Mouse (Mus musculus) G1E (cell line): ENCODE data around the gene Wfdc17.

Source experiments
- CTCF ChIP-seq: IDR thresholded peaks from 2 replicates; pipeline ENCODE4 v1.5.1; 2012; ENCODE audit warnings: low read depth, low read length, inconsistent platforms, mixed read lengths
- GATA1 ChIP-seq: IDR thresholded peaks from 2 replicates; pipeline ENCODE4 v1.6.1; 2012; ENCODE audit warnings: borderline replicate concordance, low read length, inconsistent platforms, mixed read lengths
- GATA2 ChIP-seq: IDR thresholded peaks from 2 replicates; pipeline ENCODE4 v1.6.1; 2012; ENCODE audit warnings: low read depth, low read length, inconsistent platforms, borderline replicate concordance
- TAL1 ChIP-seq: conservative IDR thresholded peaks from 2 replicates; pipeline ENCODE4 v1.6.1; 2012; ENCODE audit warnings: low read depth, low read length, inconsistent platforms, mixed read lengths

GRCm38 (mm10) chr11:83713925-83714324, 10.1 kb downstream of the Wfdc17 start:
- TF ChIP-seq CTCF (no peak), GATA1 (no peak), TAL1 (no peak), GATA2 (no peak)
